Mouse (Mus musculus): ENCODE measurements at regions not wholly inside any gene's neighbourhood (a gene's known extent, or its start where the extent isn't known, plus 50 kb on each side); places are given as distances from the start of the nearest gene placed in this dataset.
A peak's percentile ranks its signal among the peaks of the same experiment; 100 is the strongest.

GRCm38 (mm10) chr13:107878980-107879379 lies 165.3 kb upstream of the Smim15 start:
- DNase-seq = no peak

DNA sequence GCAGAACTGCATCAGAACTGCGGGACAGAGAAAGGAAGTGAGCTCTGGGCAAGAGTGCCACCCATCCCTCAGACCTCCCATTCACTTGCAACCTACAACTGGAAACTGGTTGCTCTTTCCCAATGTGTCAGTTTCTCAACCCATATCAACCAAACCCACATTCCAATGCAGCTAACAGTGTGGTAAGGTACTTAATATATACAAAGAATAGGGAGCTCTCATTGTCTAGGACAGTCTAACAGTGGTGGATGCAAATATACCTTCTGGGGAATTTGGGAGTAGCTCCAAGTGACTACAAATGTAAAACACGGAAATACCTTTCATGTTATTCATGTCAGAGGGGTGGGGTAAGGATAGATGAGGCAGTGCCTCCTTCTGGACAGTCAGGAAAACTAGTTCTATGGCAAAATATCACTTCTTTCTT lies 171.0 kb upstream of the Smim15 start:
- no peak for DNase-seq

DNA sequence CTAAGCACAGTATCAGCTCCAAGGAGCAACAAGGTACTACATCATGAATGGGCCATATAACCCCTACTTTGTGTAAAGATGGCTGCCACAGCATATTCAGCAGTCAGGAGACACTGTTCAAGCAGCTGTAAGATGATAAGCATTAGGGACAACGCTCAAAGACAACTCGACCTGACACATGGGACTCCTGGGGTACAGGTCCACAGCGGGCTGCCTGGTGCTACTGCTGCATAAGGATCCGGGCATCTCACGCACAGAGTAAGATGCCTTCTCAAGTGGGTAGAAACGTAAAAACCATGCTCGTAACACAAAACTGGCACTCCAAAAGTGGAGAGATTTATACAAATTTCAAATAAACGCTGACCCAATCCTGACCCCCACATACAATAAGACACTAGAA lies 171.7 kb upstream of the Smim15 start:
- no peak for DNase-seq

DNA sequence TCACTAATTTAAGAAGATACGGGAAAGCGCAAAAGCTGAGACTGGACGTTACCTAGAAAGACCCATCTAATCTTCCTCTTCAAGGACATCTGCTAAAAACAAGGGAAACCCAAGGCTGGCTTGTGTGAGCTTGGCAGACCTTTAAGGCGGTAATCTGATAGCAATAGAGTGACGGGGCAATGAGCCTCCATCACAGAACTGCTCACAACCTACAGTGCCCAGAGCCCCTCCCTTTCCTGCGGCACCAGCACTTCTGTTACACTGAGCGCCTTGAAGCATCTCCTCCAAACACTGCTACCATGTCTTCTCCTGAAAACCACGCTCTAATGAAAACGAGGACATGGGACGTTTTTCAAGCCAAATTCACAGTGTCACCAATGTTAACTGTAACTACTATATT lies 172.1 kb upstream of the Smim15 start:
- no peak for DNase-seq

DNA sequence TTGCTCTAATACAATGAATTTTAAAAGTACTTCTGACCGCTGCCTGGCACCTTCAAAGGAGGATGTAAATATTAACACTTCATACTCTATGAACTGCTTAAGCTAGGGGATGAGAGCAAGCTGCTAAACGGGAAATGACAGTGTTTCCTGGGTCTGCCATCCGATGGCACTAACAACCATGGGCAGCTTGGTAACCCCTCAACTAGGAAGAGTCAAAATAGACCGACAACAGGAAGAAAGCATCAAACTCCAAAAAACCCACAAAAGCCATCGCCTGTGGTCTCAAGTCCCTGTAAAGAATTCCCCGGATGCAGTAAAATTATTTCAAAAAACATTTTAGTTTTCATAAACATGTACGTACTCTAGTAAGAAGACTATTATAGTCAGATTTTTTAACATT lies 175.3 kb upstream of the Smim15 start:
- DNase-seq = no peak

GRCm38 (mm10) chr13:107866825-107867224 lies 177.4 kb upstream of the Smim15 start:
- no peak for DNase-seq

DNA sequence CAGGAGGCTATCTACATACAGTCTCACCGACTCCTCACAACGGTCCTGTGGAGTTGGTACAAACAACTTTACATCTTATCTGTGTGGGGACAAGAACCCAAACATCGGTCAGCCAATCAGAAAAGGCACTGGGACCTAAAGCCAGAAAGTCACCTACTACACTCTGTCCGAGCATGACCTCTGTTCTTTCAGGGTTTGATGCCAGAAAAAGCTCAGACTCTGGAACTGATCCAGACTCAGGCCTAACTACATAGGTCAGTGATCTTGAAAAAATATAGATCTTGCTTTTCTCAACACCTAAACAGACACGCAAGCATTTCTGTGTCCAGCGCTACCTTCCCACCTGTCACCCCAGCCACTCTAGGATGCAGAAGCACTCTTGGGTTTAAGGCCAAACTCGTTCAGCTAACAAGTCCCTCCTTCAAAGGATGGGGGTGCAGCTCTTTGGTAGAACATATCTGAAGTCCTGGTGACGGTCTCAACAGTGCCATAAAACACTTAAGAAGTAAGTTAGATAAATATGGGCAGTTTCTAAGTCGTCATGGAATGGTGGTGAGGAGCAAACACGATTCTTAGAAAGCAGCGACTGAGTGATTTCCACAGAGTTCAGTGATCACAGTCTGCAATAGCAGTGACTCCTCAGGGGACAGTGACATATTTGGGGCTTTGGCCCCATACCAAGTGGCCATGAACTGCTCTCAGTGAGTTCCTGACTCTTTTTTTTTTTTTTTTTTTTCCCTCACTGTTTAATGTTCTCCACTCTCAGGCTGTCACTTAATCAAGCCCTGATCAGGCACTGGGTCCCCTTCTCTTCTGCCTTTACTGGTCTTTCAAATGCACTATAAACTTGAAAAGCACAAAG lies 181.2 kb upstream of the Smim15 start:
- DNase-seq = no peak

DNA sequence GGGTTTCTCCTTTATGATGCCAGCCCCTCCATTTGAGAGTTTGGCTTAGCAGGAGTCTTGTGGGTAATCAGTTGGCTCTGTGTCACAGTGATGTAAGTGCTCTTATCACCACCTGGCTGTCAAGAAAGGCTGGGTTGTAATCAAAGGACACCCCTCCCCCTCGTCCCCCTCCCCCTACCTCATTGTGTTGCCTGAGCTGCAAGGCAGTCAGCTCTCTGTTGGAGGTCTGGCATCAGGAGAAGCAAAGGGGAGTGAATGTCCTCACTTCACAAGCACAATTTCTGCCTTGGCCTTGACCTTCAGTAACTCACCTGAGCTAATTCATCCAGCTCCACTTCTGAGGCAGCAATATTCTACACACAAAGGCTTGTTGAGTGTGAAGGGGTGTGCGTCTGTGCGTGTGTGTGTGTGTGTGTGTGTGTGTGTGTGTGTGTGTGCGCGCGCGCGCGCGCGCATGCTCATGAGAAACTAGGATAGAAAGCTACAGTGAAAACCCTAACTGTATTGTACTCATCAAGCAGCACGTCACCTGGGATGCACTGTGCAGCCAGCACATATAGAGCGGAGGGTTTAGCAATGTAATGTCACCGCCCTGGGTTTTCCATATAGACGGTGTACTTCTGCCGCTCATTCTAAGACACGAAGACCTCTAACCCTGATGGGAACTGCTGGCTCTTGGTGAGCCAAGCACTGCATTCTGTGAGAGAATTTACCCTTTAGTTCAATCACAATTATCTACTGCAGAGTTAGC lies 182.7 kb upstream of the Smim15 start:
- DNase-seq = no peak

GRCm38 (mm10) chr13:107857043-107857755 lies 187.0 kb upstream of the Smim15 start:
- no peak for DNase-seq

DNA sequence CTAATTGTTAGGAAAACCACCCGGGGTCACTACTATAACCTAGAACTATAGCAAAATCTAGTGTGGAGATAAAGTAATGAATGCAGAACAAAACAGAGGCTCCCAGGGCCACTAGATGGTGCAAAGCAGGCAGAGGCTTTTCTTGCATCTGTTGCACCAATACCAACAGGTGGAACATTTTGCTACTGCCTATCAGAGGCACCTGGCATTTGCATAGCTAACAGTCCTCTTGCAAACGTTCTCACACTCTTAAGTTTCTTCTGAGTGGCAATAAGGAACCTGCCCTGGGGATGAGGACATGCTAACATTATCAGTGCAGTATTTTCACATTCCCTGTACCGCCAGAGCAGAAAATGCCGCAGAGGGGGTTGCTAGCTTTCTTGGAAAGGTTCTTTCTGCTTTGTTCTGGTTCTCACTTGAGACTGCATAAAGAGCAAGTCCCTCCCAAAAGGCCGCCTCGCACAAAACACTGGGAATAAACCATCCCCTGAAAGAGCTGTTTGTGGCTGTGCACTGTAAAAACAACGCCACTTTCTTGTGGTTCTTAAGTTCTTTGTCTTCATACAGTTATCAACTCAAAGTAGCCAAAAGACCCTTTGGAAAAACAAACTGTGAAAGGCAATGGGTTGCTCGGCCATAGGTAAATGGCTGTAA lies 193.2 kb upstream of the Smim15 start:
- no peak for DNase-seq

GRCm38 (mm10) chr13:107848871-107849270 lies 195.4 kb upstream of the Smim15 start:
- no peak for DNase-seq

GRCm38 (mm10) chr13:107847179-107848012 lies 196.8 kb upstream of the Smim15 start:
- DNase-seq = no peak

DNA sequence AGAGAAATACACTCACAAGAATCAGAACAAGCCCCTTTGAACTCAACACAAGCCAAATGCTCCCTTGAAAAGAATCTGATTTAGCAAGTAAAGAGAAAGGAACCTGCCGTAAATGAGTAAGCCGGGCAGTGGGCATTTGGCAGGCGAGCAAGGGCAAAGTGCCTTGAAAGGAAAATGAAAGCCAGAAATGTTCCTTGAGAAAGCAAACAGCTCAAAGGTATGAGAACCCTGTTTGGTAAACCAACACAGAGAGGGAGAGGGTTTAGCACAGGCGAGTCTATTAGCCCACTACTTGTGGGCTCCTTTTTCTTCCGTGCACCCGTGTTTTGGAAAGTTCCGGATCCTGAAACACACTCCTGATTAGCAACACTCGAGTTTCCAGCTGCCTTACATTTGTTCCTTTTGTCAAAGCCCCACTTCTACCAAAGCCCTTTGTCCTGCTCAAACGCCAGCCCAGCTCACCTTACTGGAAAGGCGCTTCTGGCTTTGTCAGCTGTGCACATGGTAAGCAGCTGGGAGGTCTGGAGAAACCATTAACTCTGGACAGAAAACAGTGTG lies 197.5 kb upstream of the Smim15 start:
- no peak for DNase-seq

DNA sequence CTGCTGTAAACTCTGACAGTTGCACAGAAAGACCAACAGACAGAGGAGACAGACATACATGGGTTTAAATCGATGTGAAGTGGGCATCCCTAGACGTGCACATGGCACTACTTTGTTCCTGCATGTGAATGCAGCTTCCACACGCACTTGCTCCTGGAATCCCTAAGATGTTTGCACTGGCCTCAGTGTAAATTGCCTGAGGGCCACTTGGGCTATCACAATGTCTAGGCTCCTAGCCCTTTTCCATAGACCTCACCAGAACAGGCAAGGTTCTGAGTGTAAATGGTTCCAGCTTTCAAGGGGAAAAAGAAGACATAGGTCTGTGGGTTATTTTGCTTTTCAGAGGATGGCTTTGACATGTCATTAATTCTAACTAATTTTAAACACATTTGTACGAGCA lies 198.4 kb upstream of the Smim15 start:
- no peak for DNase-seq

GRCm38 (mm10) chr13:107844085-107844484 lies 200.2 kb upstream of the Smim15 start:
- no peak for DNase-seq

DNA sequence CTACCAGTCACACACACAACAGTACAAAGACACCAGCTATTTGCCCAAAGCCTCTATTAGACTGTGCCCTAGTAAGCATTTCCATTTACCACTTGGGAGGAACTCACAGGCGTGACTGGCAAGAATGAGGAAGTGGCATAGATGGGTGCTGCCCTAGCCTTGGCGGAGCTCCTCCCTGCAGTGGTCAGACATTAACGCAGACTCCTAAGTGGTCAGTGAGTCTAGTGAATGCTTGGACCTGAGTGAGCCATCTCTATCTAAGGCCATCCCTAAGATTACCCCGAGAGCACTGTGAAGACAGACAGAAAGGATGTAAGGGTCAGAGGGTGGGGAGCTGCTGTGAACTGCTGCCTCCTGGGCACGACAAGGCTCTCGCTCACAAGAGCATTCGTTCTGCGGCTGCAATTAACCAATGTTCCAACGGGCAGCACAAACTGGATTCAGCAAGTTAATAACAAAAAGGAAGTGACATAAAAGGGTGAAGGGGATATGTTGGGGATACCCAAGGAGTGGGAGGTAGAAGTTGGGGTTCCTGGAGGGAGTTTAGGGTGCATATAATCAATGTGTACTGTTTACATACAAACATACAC lies 206.0 kb upstream of the Smim15 start:
- DNase-seq = no peak

DNA sequence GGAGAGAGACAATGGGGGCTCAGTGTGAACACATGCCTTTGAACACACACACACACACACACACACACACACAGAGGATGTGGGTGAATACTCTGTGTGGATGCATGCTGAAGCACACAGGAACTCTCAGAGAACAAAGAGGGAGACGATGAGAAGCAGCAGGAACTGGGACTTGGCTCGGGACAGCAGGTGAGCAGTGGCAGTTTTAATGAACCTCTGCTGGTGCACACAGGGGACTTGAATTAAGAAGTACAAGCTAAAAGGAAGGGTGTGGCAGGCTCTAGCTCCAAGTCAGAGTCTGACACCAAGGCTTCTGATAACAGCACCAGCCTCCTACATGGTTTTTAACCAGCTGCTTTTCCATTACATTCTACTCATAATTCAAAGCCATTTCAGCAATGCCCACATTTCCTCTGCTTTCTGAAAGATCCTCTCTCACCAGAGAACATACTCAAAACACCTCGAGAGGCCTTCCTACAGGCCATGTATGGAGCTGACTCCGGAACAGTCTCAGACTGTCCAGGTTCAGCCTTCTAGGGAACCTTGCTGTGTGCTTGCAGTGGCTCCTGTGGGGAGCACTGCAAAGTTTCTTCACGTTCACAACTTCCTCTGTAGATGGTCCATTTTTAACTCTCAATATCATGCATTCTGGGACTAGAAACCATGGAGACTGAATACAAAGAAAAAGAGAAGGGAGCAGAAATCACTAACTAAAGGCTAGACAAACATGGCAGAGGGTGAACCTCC lies 206.9 kb upstream of the Smim15 start:
- no peak for DNase-seq

DNA sequence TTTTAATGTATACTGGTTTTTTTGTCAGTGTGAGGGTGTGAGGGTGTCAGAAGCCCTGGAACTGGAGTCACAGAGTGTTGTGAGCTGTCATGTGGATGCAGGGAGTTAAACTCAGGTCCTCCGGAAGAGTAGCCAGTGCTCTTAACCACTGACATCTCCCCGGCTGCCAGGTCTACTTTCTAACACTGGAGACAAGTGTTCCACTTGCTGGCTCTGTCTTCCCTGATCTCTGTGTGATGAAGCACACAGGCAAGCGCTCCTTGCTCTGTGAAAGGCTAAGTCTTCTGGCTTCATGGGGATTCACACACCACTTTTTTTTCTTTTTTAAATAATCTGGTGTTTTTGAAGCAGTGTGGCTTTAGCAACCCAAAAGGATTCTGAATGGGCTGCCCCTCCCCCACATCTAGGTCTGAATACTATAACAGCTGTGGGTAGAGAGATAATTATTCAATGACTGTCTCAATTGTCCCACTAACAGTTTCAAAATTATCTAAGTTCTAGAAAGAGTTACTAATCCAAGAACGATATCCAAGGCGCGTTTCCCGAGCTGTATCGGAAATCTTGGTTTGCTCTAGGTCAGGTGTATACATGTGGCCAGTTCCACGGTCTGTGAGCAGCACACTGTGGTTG lies 208.4 kb upstream of the Smim15 start:
- DNase-seq = no peak

DNA sequence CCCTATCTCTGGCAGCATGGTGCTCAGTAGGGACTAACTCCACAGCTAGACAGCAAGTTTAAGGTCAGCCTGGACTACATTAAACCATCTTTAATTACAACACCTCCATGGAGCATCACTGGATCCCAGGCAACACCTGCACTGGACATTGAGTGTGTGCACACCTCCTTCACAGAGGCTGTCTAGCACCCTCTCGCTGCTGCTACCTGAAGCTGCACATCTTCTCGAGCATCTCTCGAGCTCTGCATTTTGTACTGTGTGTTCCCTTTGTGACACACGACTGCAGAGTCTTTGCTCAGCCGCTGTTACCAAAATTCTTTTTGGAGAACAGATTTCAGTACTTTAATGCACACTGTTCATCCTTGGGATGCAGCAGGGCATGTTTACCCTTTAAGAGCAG lies 212.2 kb upstream of the Smim15 start:
- DNase-seq = no peak

DNA sequence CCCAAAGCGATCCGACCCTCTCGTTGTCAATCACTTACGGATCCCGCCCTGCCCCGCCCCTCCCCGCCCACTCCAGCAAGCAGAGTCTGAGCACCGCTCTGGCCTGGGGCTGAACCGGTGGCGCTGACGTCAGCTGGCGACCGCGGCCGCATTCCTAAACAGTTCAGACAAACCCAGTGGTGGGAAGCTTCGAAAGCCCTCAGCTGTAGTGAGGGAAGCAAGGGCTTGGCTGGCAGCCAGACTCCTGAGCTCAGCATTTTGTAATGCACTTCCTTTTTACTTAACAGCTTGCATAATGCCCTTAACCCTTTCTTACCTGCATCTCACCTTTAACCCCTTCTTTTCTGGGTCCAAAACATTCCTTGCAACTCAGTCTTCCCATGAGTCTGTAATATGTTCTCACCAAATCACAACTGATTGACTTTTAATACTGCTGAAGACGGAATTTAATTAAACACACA lies 213.0 kb upstream of the Smim15 start:
- DNase-seq = peak; percentile 93

Measured in right cerebral cortex, adult 18-20 months (tissue).